Mouse (Mus musculus) 3T3-L1 (cell line): Measurements from ENCODE around the gene Acadvl.
"Not testable (repeated sequence)": the region's sequence is repeated elsewhere in the genome, so short reads cannot be mapped to it uniquely, and the experiment has no call there.

Experiments
- DNase-seq: peaks from one replicate; pipeline ENCODE4 v3.0.0-alpha.2; 2015; ENCODE audit warnings: low read depth, low spot score

Gene Acadvl

GRCm38 (mm10) chr11:70027397-70027796, 12.2 kb upstream of the Acadvl start:
- peak; percentile 69 for DNase-seq

DNA sequence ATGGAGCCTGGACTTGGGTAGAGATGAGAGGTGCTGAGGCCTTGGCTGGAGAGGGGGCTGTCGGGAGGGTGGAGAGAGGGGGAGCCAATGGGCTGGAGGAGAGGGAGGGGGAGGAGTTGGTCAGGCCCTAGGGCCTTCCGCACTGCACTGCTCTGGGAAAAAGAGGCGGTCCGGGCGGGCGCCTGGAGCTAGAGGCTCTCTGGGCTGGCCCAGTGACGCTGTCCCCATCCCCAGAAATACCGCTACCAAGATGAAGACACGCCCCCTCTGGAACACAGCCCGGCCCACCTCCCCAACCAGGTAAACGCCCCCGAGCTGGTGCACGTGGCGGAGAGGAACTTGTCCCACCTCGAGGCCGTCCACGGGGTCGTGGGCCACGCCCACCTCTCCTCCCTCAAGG, 11.5 kb upstream of the Acadvl start:
- peak; percentile 92 for DNase-seq

DNA sequence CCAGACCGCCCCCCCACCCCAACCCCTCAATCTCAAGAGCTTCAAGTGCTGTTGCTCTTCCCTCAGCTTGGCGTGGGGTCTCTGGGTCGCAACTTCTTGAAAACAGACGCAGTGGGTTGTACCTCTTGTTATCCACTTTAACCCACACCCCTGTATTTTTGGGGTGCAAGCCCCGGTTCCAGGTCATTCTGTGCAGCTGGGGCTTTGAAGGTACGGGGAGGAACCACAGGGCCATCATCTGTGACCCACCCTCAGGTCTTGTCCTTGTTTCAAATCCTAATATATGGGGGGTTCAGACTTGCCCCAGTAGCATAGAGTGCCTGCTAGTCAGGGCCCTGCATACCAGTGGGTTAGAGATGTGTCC, 8.9 kb upstream of the Acadvl start:
- no peak for DNase-seq

DNA sequence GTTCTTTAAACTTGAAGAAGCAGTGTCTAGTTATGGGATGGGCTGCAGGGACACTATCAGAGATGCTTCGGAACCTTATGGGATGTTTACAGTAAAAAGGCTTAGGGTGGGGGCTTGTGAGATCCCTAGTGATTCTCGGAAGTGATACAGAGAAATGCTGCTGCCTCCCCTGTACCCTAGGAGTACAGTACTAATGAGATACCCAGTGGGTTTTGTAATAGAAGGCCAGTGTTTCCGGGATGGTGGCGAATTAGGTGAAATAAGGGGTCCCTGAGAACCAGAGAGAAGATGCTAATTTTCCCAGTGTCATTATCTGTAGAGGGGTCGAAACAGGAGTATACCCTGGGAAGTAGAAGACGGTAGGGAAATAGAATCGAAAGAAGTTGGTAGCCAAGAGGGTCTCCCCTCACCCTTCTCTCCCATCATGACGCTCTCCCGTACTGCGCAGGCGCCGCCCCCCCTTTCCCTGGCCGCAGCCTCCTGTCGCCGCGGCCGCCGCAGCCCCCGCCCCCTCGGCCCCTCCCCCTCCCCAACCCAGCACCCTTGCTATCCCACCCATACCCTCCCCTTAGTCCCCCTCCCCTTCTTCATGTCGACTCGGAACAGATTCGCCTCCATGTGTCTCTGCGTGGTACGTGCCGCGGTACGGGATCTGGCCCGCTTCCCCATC, 8.4 kb upstream of the Acadvl start:
- no peak for DNase-seq

- peak; percentile 96 for DNase-seq
Observed at GRCm38 (mm10) chr11:70021264-70022132, 6.3 kb upstream of the Acadvl start.

DNA sequence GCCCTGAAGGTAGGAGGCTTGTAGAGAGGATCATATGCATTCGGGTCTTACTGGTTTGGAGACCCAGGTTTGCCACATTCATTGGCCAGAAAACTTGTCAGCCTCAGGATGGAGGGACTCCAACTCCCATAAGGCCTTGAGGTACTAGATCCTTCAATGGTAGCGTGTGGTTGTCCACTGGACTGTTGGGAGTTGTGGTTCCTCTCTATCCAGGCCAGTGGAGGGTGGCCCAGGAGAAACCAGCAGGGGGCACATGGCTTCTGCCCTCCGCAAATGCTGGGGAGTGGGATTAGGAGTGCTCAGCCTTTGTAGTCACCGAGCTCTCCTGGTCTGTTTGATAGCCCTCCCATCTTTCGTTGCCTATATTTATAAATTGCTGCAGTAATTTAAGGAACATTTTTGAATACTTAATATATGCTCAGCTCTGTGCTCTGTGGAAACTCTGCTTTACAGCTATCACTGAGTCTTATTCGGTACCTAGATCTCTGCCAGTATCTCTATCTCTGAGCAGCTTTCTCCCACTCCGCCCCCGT, 5.6 kb upstream of the Acadvl start:
- DNase-seq: peak; percentile 96

- DNase-seq: peak; percentile 68
Observed at GRCm38 (mm10) chr11:70020022-70020631, 4.9 kb upstream of the Acadvl start.

DNA sequence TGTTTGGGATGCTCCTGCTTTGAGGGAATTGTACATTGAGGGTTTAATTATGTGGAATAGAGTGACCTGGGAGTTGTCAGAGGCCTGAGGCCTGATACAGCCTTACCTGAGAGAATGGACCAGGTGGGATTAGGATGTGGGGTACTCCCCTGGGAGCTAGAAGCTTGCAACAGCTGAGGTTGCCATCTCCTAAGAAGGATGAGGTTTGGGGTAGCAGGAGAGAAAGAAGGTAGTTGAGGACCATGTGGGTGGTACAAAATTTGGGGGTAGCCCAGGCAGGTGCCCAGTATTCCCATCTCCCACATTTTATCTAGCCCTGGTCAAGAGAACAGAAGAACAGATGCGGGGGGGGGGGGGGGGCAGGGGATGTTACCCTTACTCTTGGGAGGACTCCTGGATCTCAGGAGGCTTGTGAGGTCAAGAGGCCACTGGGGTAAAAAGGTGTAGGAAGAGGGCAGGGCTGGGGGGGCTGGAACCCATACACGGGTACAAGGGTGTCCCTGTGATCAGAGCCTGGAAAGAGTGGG, 4.3 kb upstream of the Acadvl start:
- no peak for DNase-seq

- peak; percentile 75 for DNase-seq
Observed at GRCm38 (mm10) chr11:70018131-70018990, 3.1 kb upstream of the Acadvl start.

- DNase-seq: no peak
Observed at GRCm38 (mm10) chr11:70017199-70017767, 2.1 kb upstream of the Acadvl start.

DNA sequence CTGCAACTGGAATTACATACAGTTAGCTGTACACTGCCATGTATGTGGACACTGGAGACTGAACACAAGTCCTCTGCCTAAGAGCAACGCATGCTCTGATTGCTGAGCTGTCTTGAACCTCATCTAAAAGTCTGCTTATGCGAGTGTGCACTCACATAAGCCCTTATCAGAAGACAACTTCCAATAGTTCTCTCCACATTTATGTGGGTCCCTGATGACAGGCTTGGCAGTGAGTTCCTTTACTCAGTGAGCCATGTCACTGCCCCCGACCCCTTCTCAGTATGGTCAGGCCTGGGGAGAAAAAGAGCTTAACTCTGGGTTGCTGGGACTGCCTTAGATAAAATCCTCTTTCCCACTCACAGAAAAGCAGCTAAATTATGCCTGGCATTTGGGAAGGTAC, 1.5 kb upstream of the Acadvl start, which contains the start of gene Dlg4:
Gene Dlg4 (plus strand): TSS at position 274 of the 400 bp plus-strand sequence.
- no peak for DNase-seq

DNA sequence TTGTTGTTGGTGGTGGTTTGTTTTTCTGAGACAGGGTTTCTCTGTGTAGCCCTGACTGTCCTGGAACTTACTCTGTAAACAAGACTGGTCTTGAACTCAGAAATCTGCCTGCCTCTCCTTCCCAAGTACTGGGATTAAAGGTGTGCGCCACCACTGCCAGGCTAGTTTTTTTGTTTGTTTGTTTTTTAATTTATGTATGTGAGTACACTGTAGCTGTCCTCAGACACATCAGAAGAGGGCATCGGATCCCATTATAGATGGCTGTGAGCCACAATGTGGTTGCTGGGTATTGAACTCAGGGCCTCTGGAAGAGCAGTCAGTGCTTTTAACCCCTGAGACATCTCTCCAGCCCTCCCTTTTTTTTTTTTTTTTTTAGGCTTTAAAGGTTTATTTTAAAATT, 966 bp upstream of the Acadvl start:
- not testable (repeated sequence) for DNase-seq

- no peak for DNase-seq
Observed at GRCm38 (mm10) chr11:70015677-70016076, 466 bp upstream of the Acadvl start.

DNA sequence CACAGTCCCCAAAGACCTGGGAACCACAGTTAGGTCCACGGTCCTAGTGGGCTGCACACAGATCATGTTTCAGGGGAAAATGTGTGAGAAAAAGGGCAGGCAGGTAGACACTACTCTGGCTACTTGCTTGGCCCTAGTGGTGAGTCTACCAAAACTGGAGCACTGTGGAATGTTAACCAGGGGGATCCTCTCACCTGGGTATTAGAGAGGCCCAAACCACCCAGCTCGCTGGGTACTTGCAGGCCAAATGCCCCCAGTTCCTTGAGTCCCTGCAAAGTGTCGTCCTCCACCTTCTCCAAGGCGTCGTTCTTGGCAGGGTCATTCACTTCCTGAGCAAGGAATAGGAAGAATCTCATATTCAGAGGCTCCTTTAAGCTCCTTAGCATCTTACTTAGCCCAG, 1.2 kb downstream of the Acadvl start:
- DNase-seq: no peak

- DNase-seq: no peak
Observed at GRCm38 (mm10) chr11:70013408-70013807, 1.8 kb downstream of the Acadvl start.

GRCm38 (mm10) chr11:70012931-70013330, 2.3 kb downstream of the Acadvl start:
- DNase-seq: no peak

GRCm38 (mm10) chr11:70010961-70011360, 4.2 kb downstream of the Acadvl start:
- DNase-seq: no peak

- no peak for DNase-seq
Observed at GRCm38 (mm10) chr11:70010548-70010947, 4.7 kb downstream of the Acadvl start.

DNA sequence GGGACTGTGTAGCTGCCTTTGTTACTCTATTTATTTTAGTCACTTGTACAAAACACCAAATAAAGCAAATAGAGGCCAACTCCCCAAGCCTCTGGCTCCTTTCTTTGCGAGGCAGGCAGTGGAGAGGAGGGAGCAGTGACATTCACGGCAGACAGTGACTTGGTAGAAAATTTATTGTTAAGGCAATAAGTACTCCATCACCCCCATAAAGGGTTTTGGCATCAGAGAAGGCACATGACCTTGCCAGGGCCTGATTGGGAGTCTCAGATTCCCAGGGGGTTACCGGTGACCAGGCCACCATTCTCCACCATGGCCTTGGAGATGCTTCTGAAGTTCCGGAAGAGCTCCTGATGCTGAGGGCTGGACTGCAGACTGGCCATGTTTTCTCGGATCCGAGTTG, 5.2 kb downstream of the Acadvl start:
- DNase-seq: no peak

GRCm38 (mm10) chr11:70005521-70005920, 9.7 kb downstream of the Acadvl start:
- DNase-seq: no peak

GRCm38 (mm10) chr11:70002471-70002870, 12.7 kb downstream of the Acadvl start:
- DNase-seq: no peak
